Mouse (Mus musculus) olfactory bulb, adult 2 months (tissue): ENCODE measurements around the gene Xylt2. TPM values are rescaled to one million over a fixed set of nuclear protein-coding genes. Genes with fewer than 3 reads are reported as not detected.

ENCODE experiments used
- H3K27ac ChIP-seq: fragments of 200-500 bp; 2 replicates; pipeline ENCODE4 v1.5.1; 2012; ENCODE audit warnings: low read depth, low read length; ENCODE audit not compliant: insufficient read depth
- H3K4me1 ChIP-seq: fragments of 200-500 bp; 2 replicates; pipeline ENCODE4 v1.6.1; 2012; ENCODE audit warnings: low read length; ENCODE audit not compliant: control insufficient read depth, insufficient read depth
- H3K4me3 ChIP-seq: fragments of 200-500 bp; 2 replicates; pipeline ENCODE4 v1.5.1; 2012; ENCODE audit warnings: mild to moderate bottlenecking, low read depth, low read length, moderate library complexity; ENCODE audit not compliant: insufficient read depth
- CTCF ChIP-seq: fragments of 200-500 bp; IDR thresholded peaks from 2 replicates; pipeline ENCODE4 v1.5.1; 2012; ENCODE audit warnings: low read depth, mild to moderate bottlenecking, low read length, moderate library complexity; ENCODE audit not compliant: insufficient read depth
- POLR2A ChIP-seq: fragments of 200-500 bp; IDR thresholded peaks from 2 replicates; pipeline ENCODE4 v1.6.1; 2012; ENCODE audit warnings: mild to moderate bottlenecking, low read depth, low read length, moderate library complexity; ENCODE audit not compliant: insufficient read depth
- WGBS: fragments of 180-500 bp; shearing (Covaris S2); methylation state at CpG from one replicate; pipeline ENCODE4 v1.1.7; 2018; 5-methylcytosine and 5-hydroxymethylcytosine counted together
- polyA plus RNA-seq: library from polyadenylated mRNA; stranded (reverse); fragments of >200 nt; gene quantifications from 2 replicates; pipeline ENCODE4 v1.2.4, GENCODE M21; 2012; ENCODE audit warnings: low replicate concordance; ENCODE audit not compliant: missing spikeins, insufficient read depth, insufficient read length

Gene Xylt2
- not detected in 2 replicates for polyA plus RNA-seq

DNA sequence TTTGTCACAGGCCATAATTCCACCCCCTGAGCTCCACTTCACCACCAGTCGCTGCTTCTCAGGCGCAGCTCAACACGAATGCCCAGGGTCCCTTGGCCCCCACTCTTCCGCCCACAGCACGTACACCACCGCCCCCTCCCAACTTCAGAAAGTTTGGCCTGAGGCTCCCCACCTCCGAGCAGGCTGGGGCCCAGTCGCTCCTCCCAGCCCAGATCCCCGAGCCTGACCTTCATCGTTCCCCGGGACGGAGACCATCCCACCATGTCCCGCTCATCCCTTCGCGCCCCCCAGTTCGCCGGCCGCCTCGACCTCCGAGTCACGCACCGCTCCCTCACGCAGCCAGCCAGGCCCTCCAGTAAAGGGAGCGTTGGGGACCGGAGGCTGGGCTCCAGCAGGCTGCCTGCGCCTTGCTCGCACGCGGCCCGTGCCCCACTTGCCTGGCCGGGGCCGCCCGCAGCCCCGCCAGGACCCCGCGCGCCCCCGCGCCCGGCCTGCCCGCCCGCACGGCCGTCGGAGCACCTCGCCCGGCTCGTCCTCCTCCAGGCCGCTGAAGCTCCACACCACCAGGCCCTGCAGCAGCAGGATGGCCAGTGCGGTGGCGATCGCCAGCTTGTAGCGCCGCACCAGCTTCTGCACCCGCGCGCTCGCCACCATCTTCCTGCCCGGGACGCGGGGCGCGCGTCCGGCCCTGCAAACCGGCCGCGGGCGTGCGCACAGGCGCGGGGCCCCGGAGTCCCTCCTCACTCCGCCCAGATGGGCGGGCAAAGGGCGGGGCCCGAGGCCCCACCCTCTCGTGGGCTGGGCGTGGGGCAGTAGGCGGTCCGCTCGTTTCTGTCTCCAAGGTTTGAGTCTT lies at the start of gene Xylt2:
Xylt2 (minus strand) TSS at position 762 of the 853 bp plus-strand sequence.
- peak within 1 kb of the TSS; percentile 88 for H3K4me3 ChIP-seq
- peaks cover 31% of the 10 kb centered on the region for H3K4me1 ChIP-seq
- under 1% methylated on average over 82 of the region's 82 CpGs for WGBS
- H3K27ac ChIP-seq = peak within 1 kb of the TSS; percentile 36; the same call in 1 of the 2 replicates
- peak; percentile 95 for TF ChIP-seq POLR2A
- no peak for TF ChIP-seq CTCF

DNA sequence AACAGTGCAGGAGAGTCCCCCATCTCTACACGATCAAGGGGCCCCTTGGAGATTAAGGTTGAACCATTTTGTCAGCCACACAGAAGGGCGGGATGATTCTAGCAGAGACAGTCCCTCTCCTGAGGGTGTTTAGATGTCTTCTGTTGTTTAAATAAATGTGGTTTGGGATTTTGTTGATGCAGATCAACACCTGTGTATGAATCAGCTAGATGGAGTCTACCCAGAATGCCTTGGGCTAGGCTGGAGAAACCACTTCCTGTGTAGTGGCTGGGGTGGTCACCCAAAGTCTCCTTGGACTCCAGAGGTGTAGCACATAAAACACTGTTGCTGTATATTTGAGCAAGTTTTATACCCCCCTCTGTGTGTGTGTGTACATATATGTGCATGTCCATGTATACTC lies 41.9 kb upstream of the Xylt2 start:
- no peak overlapping the region for H3K4me3 ChIP-seq
- 81% methylated on average over 2 of the region's 2 CpGs for WGBS
- peaks cover 7% of the 10 kb centered on the region; the same call in 1 of the 2 replicates for H3K4me1 ChIP-seq
- no peak overlapping the region for H3K27ac ChIP-seq
- TF ChIP-seq CTCF (no peak), POLR2A (no peak)

DNA sequence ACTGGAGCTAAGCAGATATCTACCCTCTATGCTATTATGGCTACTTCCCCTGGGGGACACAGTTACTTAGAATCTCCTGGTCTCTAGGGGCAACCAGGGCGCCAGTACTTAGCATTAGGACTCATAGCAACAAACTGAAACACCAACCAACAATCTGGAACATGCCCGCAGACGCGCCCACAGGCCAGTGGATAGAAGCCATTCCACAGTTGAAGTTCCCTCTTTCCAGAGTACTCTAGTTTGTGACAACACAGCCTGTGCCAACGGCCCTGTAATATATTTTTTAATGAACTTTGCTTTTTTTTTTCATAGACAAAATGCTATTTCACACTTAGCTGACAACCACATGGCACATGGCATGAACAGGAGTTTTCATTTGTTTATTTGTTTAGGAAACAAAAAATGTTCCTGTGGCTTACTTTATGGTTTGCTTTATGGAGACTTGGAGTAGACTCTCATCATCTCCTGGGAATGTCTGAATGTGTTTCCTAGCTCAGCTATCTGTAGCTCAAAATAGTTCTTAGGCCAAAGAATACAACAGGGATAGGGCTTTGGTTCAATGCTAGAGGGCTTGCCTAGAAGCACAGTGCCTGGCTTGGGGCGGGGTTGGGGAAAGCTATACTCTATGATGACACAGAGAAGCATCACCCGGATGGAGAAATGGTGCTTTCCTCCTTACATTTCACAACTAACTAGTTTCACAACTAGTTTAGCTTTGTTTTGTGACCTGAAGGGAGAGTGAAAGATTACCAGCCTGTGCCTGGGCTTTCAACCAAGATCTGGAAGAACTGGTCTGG lies 41.0 kb upstream of the Xylt2 start:
- H3K27ac ChIP-seq = no peak overlapping the region
- H3K4me1 ChIP-seq = peaks cover 11% of the 10 kb centered on the region
- WGBS = 90% methylated on average over 7 of the region's 7 CpGs
- no peak overlapping the region for H3K4me3 ChIP-seq
- no peak for TF ChIP-seq CTCF
- TF ChIP-seq POLR2A = no peak

DNA sequence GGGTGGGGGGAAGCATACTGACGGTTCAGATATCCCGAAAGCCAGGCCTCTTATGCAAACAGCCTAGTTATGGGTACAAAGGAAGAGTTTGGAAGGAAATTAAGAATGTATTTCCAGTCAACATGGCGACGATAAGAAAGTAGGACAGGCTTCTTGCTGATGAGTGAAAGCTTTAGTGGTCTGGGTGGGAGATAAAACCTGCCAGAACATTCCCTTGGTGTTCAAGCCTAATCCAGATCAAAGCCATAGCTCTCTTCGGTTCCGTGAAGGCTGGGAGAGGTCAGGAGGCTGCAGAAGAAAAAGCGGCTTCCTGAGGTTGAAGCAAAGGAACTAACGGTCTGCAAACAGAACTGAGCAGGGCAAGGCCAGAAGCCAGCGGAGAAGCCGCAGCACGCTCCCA lies 39.9 kb upstream of the Xylt2 start:
- peaks cover 11% of the 10 kb centered on the region for H3K4me1 ChIP-seq
- 59% methylated on average over 11 of the region's 11 CpGs for WGBS
- no peak for TF ChIP-seq POLR2A
- no peak for TF ChIP-seq CTCF
- no peak overlapping the region for H3K27ac ChIP-seq
- H3K4me3 ChIP-seq = no peak overlapping the region

DNA sequence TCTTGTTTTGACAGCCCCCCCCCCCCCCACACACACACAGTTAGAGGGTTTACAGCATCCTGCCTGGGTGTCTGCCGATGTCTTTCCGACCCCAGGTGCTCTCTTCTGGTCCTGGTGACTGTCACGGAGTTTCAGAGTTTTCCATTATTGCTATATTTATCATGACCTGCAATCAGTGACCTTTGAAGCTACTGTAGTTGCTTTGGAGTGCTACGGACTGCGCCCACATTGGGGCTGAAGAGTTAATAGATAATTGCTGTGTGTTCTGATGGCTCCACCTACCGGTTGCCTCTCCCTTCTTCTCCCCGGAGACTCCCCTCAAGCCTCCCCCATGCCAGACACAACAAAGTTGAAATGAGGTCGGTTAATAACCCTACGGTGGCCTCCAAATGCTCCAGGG lies 39.4 kb upstream of the Xylt2 start:
- no peak for TF ChIP-seq POLR2A
- 0 out of 2 replicates have a peak, but pooled peaks have one; percentile 12 for TF ChIP-seq CTCF
- Histone ChIP-seq H3K4me1 (peaks cover 11% of the 10 kb centered on the region), H3K4me3 (no peak overlapping the region), H3K27ac (no peak overlapping the region)
- 11% methylated on average over 9 of the region's 9 CpGs for WGBS

DNA sequence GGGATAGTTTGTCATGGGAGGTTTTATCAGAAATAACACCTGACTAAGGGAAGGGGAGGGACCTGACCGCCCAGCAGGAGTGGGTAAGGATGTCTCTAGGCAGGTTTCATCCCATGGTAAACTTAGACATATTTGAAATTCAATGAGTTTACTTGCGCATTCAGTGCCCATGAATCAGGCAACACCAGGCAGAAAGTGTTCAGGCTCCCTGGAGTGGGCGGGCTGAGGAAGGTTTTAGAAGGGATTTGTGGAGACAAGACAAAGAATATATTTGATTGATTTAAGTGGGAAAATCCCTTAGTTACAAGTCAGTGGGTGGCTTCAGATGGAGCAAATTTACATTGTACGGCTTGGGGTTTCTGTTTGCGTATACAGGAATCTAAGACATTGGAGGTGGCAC lies 38.3 kb upstream of the Xylt2 start:
- no peak overlapping the region for H3K27ac ChIP-seq
- H3K4me1 ChIP-seq = peaks cover 11% of the 10 kb centered on the region
- no peak overlapping the region for H3K4me3 ChIP-seq
- WGBS = 85% methylated on average over 5 of the region's 5 CpGs
- TF ChIP-seq POLR2A (no peak), CTCF (no peak)

DNA sequence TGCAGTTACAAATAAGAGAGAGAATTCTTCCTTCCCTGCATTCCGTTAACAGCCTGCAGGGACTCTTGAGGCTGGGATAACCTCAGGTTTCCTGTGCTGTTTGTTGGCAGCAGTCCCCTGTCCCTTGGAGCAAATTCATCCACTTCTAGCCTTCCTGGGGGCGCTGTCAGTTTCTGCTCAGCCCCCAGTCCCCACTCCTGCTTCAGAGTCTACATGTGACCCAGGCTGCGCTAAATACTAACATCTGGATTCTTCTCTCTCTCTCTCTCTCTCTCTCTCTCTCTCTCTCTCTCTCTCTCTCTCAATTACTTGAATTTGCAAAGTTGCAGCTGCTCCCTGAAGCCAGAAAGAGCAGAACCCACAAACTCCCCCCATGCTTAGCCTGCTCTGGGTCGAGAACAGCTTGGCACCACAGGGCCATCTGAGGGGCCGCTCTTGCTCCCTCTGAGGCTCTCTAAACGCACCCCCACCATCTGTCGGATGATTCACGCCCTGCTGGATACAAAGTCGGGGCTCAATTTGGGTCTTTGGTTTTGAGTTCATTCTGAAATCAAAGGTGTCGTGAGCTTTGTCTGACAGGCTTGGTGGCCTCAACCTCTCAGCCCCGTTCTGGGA lies 36.0 kb upstream of the Xylt2 start:
- H3K4me3 ChIP-seq = no peak overlapping the region
- no peak overlapping the region for H3K27ac ChIP-seq
- H3K4me1 ChIP-seq = peaks cover 11% of the 10 kb centered on the region
- TF ChIP-seq CTCF (no peak), POLR2A (no peak)
- 50% methylated on average over 11 of the region's 11 CpGs for WGBS

DNA sequence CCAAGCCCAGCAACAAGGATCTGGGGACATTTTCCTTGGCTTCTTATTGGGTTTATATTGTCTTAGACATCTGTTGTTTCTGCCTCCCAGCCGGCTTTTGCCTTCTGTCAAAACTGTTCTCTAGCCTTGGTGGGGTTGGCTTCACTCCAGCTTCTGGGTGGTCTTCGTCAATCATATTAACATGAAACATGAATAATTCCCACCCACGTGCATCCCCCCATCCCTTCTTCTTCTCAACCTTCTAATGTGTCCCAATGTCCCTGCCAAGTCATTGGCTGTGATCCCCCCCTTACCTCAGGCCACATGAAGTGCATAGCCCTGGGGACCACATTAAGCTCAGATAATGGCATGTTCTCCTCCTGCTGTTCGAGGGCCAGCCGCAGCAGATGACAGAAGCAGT lies 27.2 kb upstream of the Xylt2 start, which contains the start of gene Gm11541:
Gm11541 (minus strand) TSS at position 28 of the 400 bp plus-strand sequence.
- WGBS = 81% methylated on average over 5 of the region's 5 CpGs
- no peaks in the 10 kb centered on the region for H3K4me1 ChIP-seq
- no peak within 1 kb of the TSS for H3K27ac ChIP-seq
- TF ChIP-seq CTCF (no peak), POLR2A (no peak)
- H3K4me3 ChIP-seq = no peak within 1 kb of the TSS
